Mouse (Mus musculus): Measurements from ENCODE around the gene Rab1a.

GRCm38 (mm10) chr11:20243214-20243913 lies 42.1 kb downstream of the Rab1a start:
- TF ChIP-seq CTCF (IDR thresholded peaks at IDR 0.05; ENCODE audit: control insufficient read depth, insufficient read depth, low read length) (no peak), POLR2A (IDR thresholded peaks at IDR 0.05; ENCODE audit: borderline replicate concordance, control insufficient read depth, low read depth, low read length) (no peak)
